Mouse (Mus musculus): ENCODE measurements around the gene Hrc. TPM values are rescaled to one million over a fixed set of nuclear protein-coding genes. Genes with fewer than 3 reads are reported as not detected.

Hrc gene
- total and polyA plus RNA-seq, 3 experiments, result 0.22 TPM; not detected in 2

- no peak for TF ChIP-seq MAX (IDR thresholded peaks at IDR 0.05; ENCODE audit: low read length)
- no peak for TF ChIP-seq MAFK (IDR thresholded peaks at IDR 0.05; ENCODE audit: borderline replicate concordance, low read depth, low read length)
- no peak for TF ChIP-seq USF2 (IDR thresholded peaks at IDR 0.05; ENCODE audit: borderline replicate concordance in 1 of 2, insufficient read depth in 1 of 2, low read depth in 1 of 2, low read length in 2 of 2)
- no peak for TF ChIP-seq ETS1 (IDR thresholded peaks at IDR 0.05; ENCODE audit: low read depth, low read length)
These were observed 35.6 kb downstream of the Hrc start, which contains the start of gene Lin7b (continued) for GRCm38 (mm10) chr7:45370475-45371311.

- Histone ChIP-seq H3K4me3 (ENCODE audit: control insufficient read depth in 1 of 2, insufficient read depth in 1 of 2, low read depth in 2 of 2, low read length in 2 of 2) (no peak overlapping the region), H3K27me3 (ENCODE audit: control insufficient read depth in 1 of 2, insufficient read depth in 2 of 2, low read length in 2 of 2) (no peaks in the 10 kb centered on the region), H3K9ac (ENCODE audit: control insufficient read depth, low read depth, low read length, poor library complexity, severe bottlenecking) (no peak overlapping the region), H3K4me1 (ENCODE audit: control insufficient read depth in 1 of 2, insufficient read depth in 2 of 2, low read length in 2 of 2) (peaks cover 6 to 21% of the 10 kb centered on the region in 2 experiments), H3K9me3 (replicated peaks; ENCODE audit: insufficient read depth, low read length) (no peaks in the 10 kb centered on the region), H3K79me2 (ENCODE audit: control insufficient read depth, insufficient read depth, low read length, poor library complexity) (no peaks in the 10 kb centered on the region; the same call in none of the 2 replicates), H3K27ac (ENCODE audit: control insufficient read depth, low read depth, low read length) (no peak overlapping the region), H3K36me3 (ENCODE audit: control insufficient read depth in 1 of 2, insufficient read depth in 2 of 2, low read length in 2 of 2) (peaks cover 16 to 26% of the 10 kb centered on the region in 2 experiments)
- TF ChIP-seq SMC3 (IDR thresholded peaks at IDR 0.05; ENCODE audit: low read depth, low read length) (no peak), BHLHE40 (IDR thresholded peaks at IDR 0.05; ENCODE audit: borderline replicate concordance, low read depth, low read length) (no peak), CTCF (IDR thresholded peaks at IDR 0.05 in 2 of 3, conservative IDR thresholded peaks at IDR 0.05 in 1 of 3; ENCODE audit: control insufficient read depth in 1 of 3, insufficient read depth in 1 of 3, low read depth in 2 of 3, low read length in 3 of 3, poor library complexity in 1 of 3, severe bottlenecking in 1 of 3) (no peak), E2F4 (IDR thresholded peaks at IDR 0.05; ENCODE audit: borderline replicate concordance, low read depth, low read length) (no peak)
- no peak for DNase-seq (ENCODE audit: low read depth, low spot score)
These were observed 37.3 kb downstream of the Hrc start for GRCm38 (mm10) chr7:45372371-45372770.

- Histone ChIP-seq H3K9me3 (replicated peaks; ENCODE audit: insufficient read depth, low read length) (no peaks in the 10 kb centered on the region), H3K9ac (ENCODE audit: control insufficient read depth, low read depth, low read length, poor library complexity, severe bottlenecking) (no peak overlapping the region), H3K4me3 (ENCODE audit: control insufficient read depth in 1 of 2, insufficient read depth in 1 of 2, low read depth in 2 of 2, low read length in 2 of 2) (no peak overlapping the region), H3K36me3 (ENCODE audit: control insufficient read depth in 1 of 2, insufficient read depth in 2 of 2, low read length in 2 of 2) (peaks cover 30 to 34% of the 10 kb centered on the region in 2 experiments), H3K27me3 (ENCODE audit: control insufficient read depth in 1 of 2, insufficient read depth in 2 of 2, low read length in 2 of 2) (no peaks in the 10 kb centered on the region), H3K4me1 (ENCODE audit: control insufficient read depth in 1 of 2, insufficient read depth in 2 of 2, low read length in 2 of 2) (peaks cover 6% of the 10 kb centered on the region in 2 experiments; a peak in 3 of 4 replicates), H3K27ac (ENCODE audit: control insufficient read depth, low read depth, low read length) (peak overlapping the region; percentile 63), H3K79me2 (ENCODE audit: control insufficient read depth, insufficient read depth, low read length, poor library complexity) (no peaks in the 10 kb centered on the region; the same call in 1 of the 2 replicates)
- peak; percentile 84 for DNase-seq (ENCODE audit: low read depth, low spot score)
- TF ChIP-seq JUND (IDR thresholded peaks at IDR 0.05; ENCODE audit: low read depth, low read length) (no peak), RCOR1 (IDR thresholded peaks at IDR 0.05; ENCODE audit: low read depth, low read length) (peak; percentile 30; the same call in 1 of the 2 replicates), NELFE (IDR thresholded peaks at IDR 0.05; ENCODE audit: low read depth, low read length) (peak; percentile 18; the same call in 1 of the 2 replicates), RAD21 (IDR thresholded peaks at IDR 0.05; ENCODE audit: low read depth, low read length) (no peak), SMC3 (IDR thresholded peaks at IDR 0.05; ENCODE audit: low read depth, low read length) (no peak), MXI1 (IDR thresholded peaks at IDR 0.05; ENCODE audit: low read depth, low read length) (0 out of 2 replicates have a peak, but pooled peaks have one; percentile 41), POLR2A (IDR thresholded peaks at IDR 0.05; ENCODE audit: control insufficient read depth in 1 of 2, insufficient read depth in 1 of 2, low read depth in 1 of 2, low read length in 2 of 2, poor library complexity in 1 of 2) (peak in 1 of 2 experiments; percentile 23; a peak in 2 of 4 replicates), UBTF (IDR thresholded peaks at IDR 0.05; ENCODE audit: borderline replicate concordance, insufficient read depth, low read depth, low read length) (no peak), MYB (IDR thresholded peaks at IDR 0.05; ENCODE audit: low read depth, low read length) (no peak), GATA1 (IDR thresholded peaks at IDR 0.05; ENCODE audit: low read depth, low read length) (peak; percentile 59; the same call in 1 of the 2 replicates), MEF2A (IDR thresholded peaks at IDR 0.05; ENCODE audit: extremely low read depth, insufficient replicate concordance, low read depth, low read length, poor library complexity, severe bottlenecking) (no peak), BHLHE40 (IDR thresholded peaks at IDR 0.05; ENCODE audit: borderline replicate concordance, low read depth, low read length) (no peak), ZMIZ1 (IDR thresholded peaks at IDR 0.05; ENCODE audit: low read depth, low read length) (0 out of 2 replicates have a peak, but pooled peaks have one; percentile 26), ETS1 (IDR thresholded peaks at IDR 0.05; ENCODE audit: low read depth, low read length) (peak; percentile 60), CHD1 (IDR thresholded peaks at IDR 0.05; ENCODE audit: low read depth, low read length) (no peak), MYC (IDR thresholded peaks at IDR 0.05; ENCODE audit: low read depth, low read length) (no peak), KAT2A (conservative IDR thresholded peaks at IDR 0.05; ENCODE audit: low read depth, low read length) (no peak), NRF1 (IDR thresholded peaks at IDR 0.05; ENCODE audit: insufficient read depth, low read depth, low read length, poor library complexity, severe bottlenecking) (no peak), POLR2AphosphoS5 (IDR thresholded peaks at IDR 0.05; ENCODE audit: borderline replicate concordance, low read depth, low read length) (no peak), ELF1 (IDR thresholded peaks at IDR 0.05; ENCODE audit: low read depth, low read length) (peak; percentile 76), TAL1 (IDR thresholded peaks at IDR 0.05; ENCODE audit: low read length) (peak; percentile 36)
These were observed 39.5 kb downstream of the Hrc start for GRCm38 (mm10) chr7:45374620-45375019.
